Mouse (Mus musculus) hindbrain, embryonic 16.5 days (tissue): ENCODE results near the gene Lrp11. TPM values are rescaled to one million over a fixed set of nuclear protein-coding genes. Genes with fewer than 3 reads are reported as not detected.
"Not testable (repeated sequence)": the region's sequence is repeated elsewhere in the genome, so short reads cannot be mapped to it uniquely, and the experiment has no call there.

Experiments used
- ATAC-seq: fragments of 200-750 bp; cut with Nextera tagmentation; 2 replicates; pipeline ENCODE4 v1.8.0; 2017; ENCODE audit warnings: moderate TSS enrichment, moderate library complexity
- H3K27ac ChIP-seq: fragments of 300-500 bp; sonication (generic); 2 replicates; pipeline ENCODE4 v1.5.1; 2014; ENCODE audit warnings: low read depth, mild to moderate bottlenecking, control low read depth, low read length, moderate library complexity
- H3K27me3 ChIP-seq: fragments of 300-500 bp; sonication (generic); replicated peaks from 2 replicates; pipeline ENCODE4 v1.6.1; 2014; ENCODE audit warnings: low read length; ENCODE audit not compliant: control insufficient read depth, insufficient read depth
- H3K36me3 ChIP-seq: fragments of 300-500 bp; sonication (generic); 2 replicates; pipeline ENCODE4 v1.6.1; 2014; ENCODE audit warnings: mild to moderate bottlenecking, low read length, moderate library complexity, mixed read lengths; ENCODE audit not compliant: control insufficient read depth, insufficient read depth
- H3K4me1 ChIP-seq: fragments of 300-500 bp; sonication (generic); 2 replicates; pipeline ENCODE4 v1.6.1; 2014; ENCODE audit warnings: low read depth, low read length; ENCODE audit not compliant: control insufficient read depth, insufficient read depth
- H3K4me2 ChIP-seq: fragments of 300-500 bp; sonication (generic); 2 replicates; pipeline ENCODE4 v1.6.1; 2014; ENCODE audit warnings: mild to moderate bottlenecking, low read length, control low read depth, moderate library complexity
- H3K4me3 ChIP-seq: fragments of 300-500 bp; sonication (generic); 2 replicates; pipeline ENCODE4 v1.5.1; 2014; ENCODE audit warnings: mild to moderate bottlenecking, low read length, control low read depth, moderate library complexity
- H3K9ac ChIP-seq: fragments of 300-500 bp; sonication (generic); 2 replicates; pipeline ENCODE4 v1.6.1; 2014; ENCODE audit warnings: low read depth, mild to moderate bottlenecking, control low read depth, low read length, moderate library complexity
- H3K9me3 ChIP-seq: fragments of 300-500 bp; sonication (generic); 2 replicates; pipeline ENCODE4 v1.6.1; 2014; ENCODE audit warnings: mild to moderate bottlenecking, low read length, moderate library complexity; ENCODE audit not compliant: control insufficient read depth
- WGBS: fragments of 180-500 bp; shearing (Covaris S2); extraction: QIAGEN DNeasy Blood & Tissue Kit; methylation state at CpG from one replicate; pipeline ENCODE4 v1.1.7; 2014; 5-methylcytosine and 5-hydroxymethylcytosine counted together
- polyA plus RNA-seq: library from polyadenylated mRNA; unstranded; fragments of >200 nt; fragmentation: Nextera tagmentation; extraction: Ambion mirVana; gene quantifications from 2 replicates; pipeline ENCODE4 v1.2.1, GENCODE M21; 2015

The Lrp11 gene
- polyA plus RNA-seq, 1 experiment from 2014 or later: 41.3 TPM

GRCm38 (mm10) chr10:7596251-7596650, 6.7 kb downstream of the Lrp11 start:
- no peak overlapping the region for H3K27ac ChIP-seq
- no peak overlapping the region for H3K9ac ChIP-seq
- no peaks in the 10 kb centered on the region for H3K9me3 ChIP-seq
- ATAC-seq: no peak
- H3K4me2 ChIP-seq: no peak overlapping the region
- no peaks in the 10 kb centered on the region for H3K27me3 ChIP-seq
- no peak overlapping the region for H3K4me3 ChIP-seq
- peaks cover 10% of the 10 kb centered on the region for H3K4me1 ChIP-seq
- 65% methylated on average over 1 of the region's 1 CpGs for WGBS
- no peaks in the 10 kb centered on the region for H3K36me3 ChIP-seq

- no peak for ATAC-seq
- Histone ChIP-seq H3K9ac (no peak overlapping the region), H3K4me2 (no peak overlapping the region), H3K4me3 (no peak overlapping the region), H3K27me3 (no peaks in the 10 kb centered on the region), H3K27ac (no peak overlapping the region), H3K9me3 (no peaks in the 10 kb centered on the region), H3K4me1 (no peaks in the 10 kb centered on the region), H3K36me3 (no peaks in the 10 kb centered on the region)
- 92% methylated on average over 7 of the region's 7 CpGs for WGBS
Measured at GRCm38 (mm10) chr10:7598177-7598576, 8.6 kb downstream of the Lrp11 start.

- Histone ChIP-seq H3K36me3 (peaks cover 2% of the 10 kb centered on the region; the same call in 1 of the 2 replicates), H3K4me3 (no peak overlapping the region), H3K27ac (no peak overlapping the region), H3K9me3 (no peaks in the 10 kb centered on the region), H3K4me2 (no peak overlapping the region), H3K4me1 (no peaks in the 10 kb centered on the region), H3K9ac (no peak overlapping the region), H3K27me3 (no peaks in the 10 kb centered on the region)
- WGBS: 16% methylated on average over 6 of the region's 6 CpGs
- ATAC-seq: peak; percentile 38; the same call in 1 of the 2 replicates
Measured at GRCm38 (mm10) chr10:7600647-7601046, 11.0 kb downstream of the Lrp11 start.

DNA sequence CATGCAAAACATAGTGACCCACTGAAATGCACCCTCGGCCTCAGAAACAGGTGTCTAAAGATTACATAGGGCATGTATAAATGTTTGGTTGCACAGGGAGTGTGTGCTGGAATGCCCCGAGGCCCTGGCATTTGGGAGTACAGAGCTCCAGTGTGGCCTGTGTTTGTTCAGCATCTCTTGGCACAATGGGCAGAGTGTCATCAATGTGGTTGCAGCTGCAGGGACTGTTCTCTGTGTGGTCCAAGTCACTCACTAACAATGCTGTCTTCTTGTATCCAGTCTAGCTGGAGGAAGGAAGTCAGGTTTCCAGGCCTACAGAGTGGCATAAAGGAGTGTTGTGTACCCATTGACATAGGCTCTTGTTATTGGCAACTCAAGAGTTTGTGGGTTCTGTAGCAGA, 15.6 kb downstream of the Lrp11 start:
- WGBS: 80% methylated on average over 2 of the region's 2 CpGs

GRCm38 (mm10) chr10:7606437-7606836, 16.8 kb downstream of the Lrp11 start:
- Histone ChIP-seq H3K4me2 (no peak overlapping the region), H3K4me1 (no peaks in the 10 kb centered on the region), H3K27ac (no peak overlapping the region), H3K36me3 (peaks cover 10% of the 10 kb centered on the region; the same call in 1 of the 2 replicates), H3K9me3 (no peaks in the 10 kb centered on the region), H3K4me3 (no peak overlapping the region), H3K9ac (no peak overlapping the region), H3K27me3 (no peaks in the 10 kb centered on the region)
- ATAC-seq: no peak
- 88% methylated on average over 2 of the region's 2 CpGs for WGBS

More for the DNA sequence above, 15.6 kb downstream of the Lrp11 start:
- ATAC-seq: peak; percentile 71
- Histone ChIP-seq H3K27me3 (no peaks in the 10 kb centered on the region), H3K4me2 (no peak overlapping the region), H3K36me3 (peaks cover 5% of the 10 kb centered on the region; the same call in 1 of the 2 replicates), H3K27ac (no peak overlapping the region), H3K4me1 (no peaks in the 10 kb centered on the region), H3K9me3 (no peaks in the 10 kb centered on the region), H3K9ac (no peak overlapping the region), H3K4me3 (no peak overlapping the region)

DNA sequence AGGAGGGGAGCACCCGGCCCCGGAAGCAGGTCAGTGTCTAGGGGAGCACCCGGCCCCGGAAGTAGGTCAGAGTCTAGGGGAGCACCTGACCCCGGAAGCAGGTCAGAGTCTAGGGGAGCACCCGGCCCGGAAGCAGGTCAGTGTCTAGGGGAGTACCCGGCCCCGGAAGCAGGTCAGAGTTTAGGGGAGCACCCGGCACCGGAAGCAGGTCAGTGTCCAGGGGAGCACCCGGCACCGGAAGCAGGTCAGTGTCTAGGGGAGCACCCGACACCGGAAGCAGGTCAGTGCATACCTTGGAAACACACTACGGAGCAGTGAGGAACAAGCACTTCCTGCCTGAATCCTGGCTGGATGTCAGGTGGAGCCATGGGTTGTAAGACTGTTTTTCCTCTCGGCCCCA, 19.0 kb downstream of the Lrp11 start:
- no peak overlapping the region for H3K9ac ChIP-seq
- H3K4me1 ChIP-seq: no peaks in the 10 kb centered on the region
- H3K27me3 ChIP-seq: no peaks in the 10 kb centered on the region
- 95% methylated on average over 17 of the region's 17 CpGs for WGBS
- no peak for ATAC-seq
- H3K4me2 ChIP-seq: no peak overlapping the region
- H3K9me3 ChIP-seq: no peaks in the 10 kb centered on the region
- no peak overlapping the region for H3K4me3 ChIP-seq
- H3K36me3 ChIP-seq: peaks cover 10% of the 10 kb centered on the region; the same call in 1 of the 2 replicates
- H3K27ac ChIP-seq: no peak overlapping the region

GRCm38 (mm10) chr10:7611647-7612046, 22.0 kb downstream of the Lrp11 start:
- no peak overlapping the region for H3K4me2 ChIP-seq
- no peak for ATAC-seq
- H3K4me3 ChIP-seq: no peak overlapping the region
- no peaks in the 10 kb centered on the region for H3K4me1 ChIP-seq
- H3K9ac ChIP-seq: no peak overlapping the region
- peaks cover 13% of the 10 kb centered on the region for H3K36me3 ChIP-seq
- 66% methylated on average over 6 of the region's 6 CpGs for WGBS
- peaks cover 5% of the 10 kb centered on the region for H3K9me3 ChIP-seq
- H3K27me3 ChIP-seq: no peaks in the 10 kb centered on the region
- no peak overlapping the region for H3K27ac ChIP-seq

DNA sequence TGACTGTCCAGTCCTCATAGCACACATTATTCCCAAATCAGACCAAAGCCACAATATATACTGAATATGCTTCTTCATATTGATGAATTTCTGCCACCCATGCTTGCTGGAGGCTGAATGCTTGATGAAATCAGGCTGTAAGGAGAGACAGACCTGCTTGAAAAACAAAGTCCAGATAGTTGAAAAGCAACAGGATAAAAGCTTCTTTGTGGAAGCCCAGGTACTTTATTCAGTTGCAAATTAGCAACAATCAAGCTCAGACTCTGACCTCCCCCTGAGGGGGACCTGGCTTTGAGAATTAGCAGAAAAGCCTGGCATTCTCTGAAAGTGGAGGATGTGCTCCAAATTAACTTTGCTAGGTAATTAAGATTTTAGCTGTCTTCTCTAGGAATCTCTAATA, 22.6 kb downstream of the Lrp11 start:
- H3K4me3 ChIP-seq, H3K27me3 ChIP-seq, H3K9me3 ChIP-seq, H3K9ac ChIP-seq, ATAC-seq, H3K27ac ChIP-seq, H3K4me1 ChIP-seq, H3K4me2 ChIP-seq: not testable (repeated sequence)
- H3K36me3 ChIP-seq: peaks cover 13% of the 10 kb centered on the region

GRCm38 (mm10) chr10:7614834-7615233, 25.2 kb downstream of the Lrp11 start:
- Histone ChIP-seq H3K27me3 (no peaks in the 10 kb centered on the region), H3K9ac (no peak overlapping the region), H3K9me3 (peaks cover 5% of the 10 kb centered on the region), H3K27ac (no peak overlapping the region), H3K4me1 (no peaks in the 10 kb centered on the region), H3K4me3 (no peak overlapping the region), H3K4me2 (no peak overlapping the region), H3K36me3 (peaks cover 13% of the 10 kb centered on the region)
- WGBS: 89% methylated on average over 8 of the region's 8 CpGs
- no peak for ATAC-seq

DNA sequence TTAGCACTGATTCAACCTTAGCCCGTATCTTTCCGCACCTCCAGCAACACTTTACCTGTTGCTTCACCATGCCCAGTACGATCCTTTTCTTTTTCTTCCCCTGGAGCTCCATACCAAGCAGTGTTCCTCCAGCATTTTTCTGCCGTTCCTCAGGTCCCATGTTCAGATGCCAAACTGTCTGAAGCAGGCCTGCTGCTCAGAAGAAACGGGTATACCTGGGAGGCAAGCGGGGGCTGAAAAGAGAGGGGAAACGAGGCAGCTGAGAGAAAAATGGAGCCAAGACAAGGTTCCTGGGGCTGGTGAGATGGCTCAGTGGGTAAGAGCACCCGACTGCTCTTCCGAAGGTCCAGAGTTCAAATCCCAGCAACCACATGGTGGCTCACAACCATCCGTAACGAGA, 27.5 kb downstream of the Lrp11 start:
- 88% methylated on average over 9 of the region's 11 CpGs for WGBS
- H3K4me2 ChIP-seq, H3K9me3 ChIP-seq, H3K27ac ChIP-seq, ATAC-seq, H3K4me1 ChIP-seq, H3K36me3 ChIP-seq, H3K4me3 ChIP-seq, H3K9ac ChIP-seq, H3K27me3 ChIP-seq: not testable (repeated sequence)
